Mouse (Mus musculus): Measurements from ENCODE around the gene Trmt5.

Gene Trmt5

GRCm38 (mm10) chr12:73269531-73269930 is 17.0 kb downstream of the Trmt5 start:
- no peak for DNase-seq

- peak in 1 of 2 experiments; percentile 18 for DNase-seq
These were observed 18.0 kb downstream of the Trmt5 start for GRCm38 (mm10) chr12:73268497-73268896.

GRCm38 (mm10) chr12:73266597-73266996 is 19.9 kb downstream of the Trmt5 start:
- no peak for DNase-seq

GRCm38 (mm10) chr12:73265381-73265978 is 21.0 kb downstream of the Trmt5 start:
- DNase-seq: no peak

GRCm38 (mm10) chr12:73260339-73260738 is 26.2 kb downstream of the Trmt5 start:
- no peak for DNase-seq

- DNase-seq: no peak
These were observed 27.2 kb downstream of the Trmt5 start for GRCm38 (mm10) chr12:73259269-73259668.

- DNase-seq: no peak
These were observed 31.5 kb downstream of the Trmt5 start for GRCm38 (mm10) chr12:73255006-73255405.

GRCm38 (mm10) chr12:73245687-73246086 is 40.8 kb downstream of the Trmt5 start:
- DNase-seq: no peak

- DNase-seq: peak; percentile 15 to 32
These were observed 44.5 kb downstream of the Trmt5 start for GRCm38 (mm10) chr12:73241960-73242359.

- DNase-seq: no peak
These were observed 53.9 kb downstream of the Trmt5 start for GRCm38 (mm10) chr12:73232586-73232985.

- DNase-seq: no peak
These were observed 55.0 kb downstream of the Trmt5 start for GRCm38 (mm10) chr12:73231552-73231951.

- DNase-seq: no peak
These were observed 56.3 kb downstream of the Trmt5 start for GRCm38 (mm10) chr12:73230196-73230595.
